Mouse (Mus musculus) cerebellum, adult 8-10 months (tissue): ENCODE measurements around the gene Senp8.

Experiments used
- DNase-seq: peaks from one replicate; pipeline ENCODE4 v3.0.0; 2022

Gene Senp8

DNA sequence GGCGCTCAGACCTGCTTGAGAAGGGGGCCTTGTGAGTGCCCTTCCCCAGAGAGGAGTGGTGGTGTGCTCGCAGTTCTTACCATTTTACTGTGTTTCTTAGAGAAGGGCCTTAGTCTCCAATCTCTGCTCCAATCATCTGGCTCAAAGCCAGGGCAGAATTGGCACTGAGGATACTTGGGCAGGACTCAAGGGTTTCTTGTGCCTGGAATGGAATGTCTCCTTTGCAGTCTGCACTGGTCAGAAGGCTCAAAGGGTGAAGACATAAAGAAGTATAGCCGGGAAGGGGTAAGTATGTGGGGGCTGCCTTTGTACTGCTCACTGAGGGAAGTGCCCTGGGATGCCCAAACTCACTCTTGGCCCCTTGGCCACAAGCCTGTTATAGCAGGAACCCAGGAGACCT lies 41.3 kb downstream of the Senp8 start:
- DNase-seq = no peak

- no peak for DNase-seq
These were observed 43.4 kb downstream of the Senp8 start for GRCm38 (mm10) chr9:59706850-59707825.

DNA sequence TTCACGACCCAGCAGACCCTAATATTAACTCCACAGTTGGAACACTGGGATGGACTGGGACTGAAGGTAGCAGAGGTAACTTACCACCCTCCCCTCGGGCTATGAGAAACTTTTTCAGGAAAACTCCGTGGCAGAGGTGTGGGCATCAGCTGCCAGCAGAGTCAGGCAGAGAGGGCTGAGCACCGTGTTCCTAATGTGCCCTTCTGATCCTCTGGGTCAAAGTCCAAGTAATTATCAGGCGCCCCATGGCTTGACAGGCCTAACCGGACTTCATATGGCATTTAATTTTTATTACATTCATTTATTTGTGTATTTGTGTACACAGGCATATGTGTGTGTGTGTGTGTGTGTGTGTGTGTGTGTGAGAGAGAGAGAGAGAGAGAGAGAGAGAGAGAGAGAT lies 47.4 kb downstream of the Senp8 start:
- no peak for DNase-seq

DNA sequence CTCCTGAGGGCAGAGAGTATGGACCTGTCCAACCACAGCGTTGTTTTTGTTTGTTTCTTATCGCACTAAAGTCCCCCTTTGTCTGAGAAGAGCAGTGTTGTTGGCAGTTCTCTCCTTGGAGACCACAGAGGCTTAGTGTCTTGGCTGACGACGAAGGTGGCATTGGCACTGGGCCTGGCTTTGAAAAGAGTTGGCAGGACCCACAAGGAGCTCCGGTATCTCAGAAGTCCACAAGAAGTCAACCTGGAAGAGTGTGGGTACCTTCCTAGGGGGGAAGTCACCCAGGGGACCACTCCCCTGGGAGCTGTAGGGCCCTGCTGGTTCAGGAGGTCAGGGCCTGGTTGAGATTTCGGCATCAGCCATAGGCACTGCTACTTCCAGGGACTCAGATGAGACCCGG lies 49.4 kb downstream of the Senp8 start:
- DNase-seq = no peak

GRCm38 (mm10) chr9:59696381-59696780 lies 54.1 kb downstream of the Senp8 start:
- DNase-seq = no peak

GRCm38 (mm10) chr9:59695451-59695813 lies 55.1 kb downstream of the Senp8 start:
- no peak for DNase-seq

GRCm38 (mm10) chr9:59694571-59695450 lies 55.7 kb downstream of the Senp8 start:
- no peak for DNase-seq

- peak; percentile 46 for DNase-seq
These were observed 58.4 kb downstream of the Senp8 start for GRCm38 (mm10) chr9:59692145-59692544.

- DNase-seq = peak; percentile 55
These were observed 58.8 kb downstream of the Senp8 start for GRCm38 (mm10) chr9:59691635-59692094.

DNA sequence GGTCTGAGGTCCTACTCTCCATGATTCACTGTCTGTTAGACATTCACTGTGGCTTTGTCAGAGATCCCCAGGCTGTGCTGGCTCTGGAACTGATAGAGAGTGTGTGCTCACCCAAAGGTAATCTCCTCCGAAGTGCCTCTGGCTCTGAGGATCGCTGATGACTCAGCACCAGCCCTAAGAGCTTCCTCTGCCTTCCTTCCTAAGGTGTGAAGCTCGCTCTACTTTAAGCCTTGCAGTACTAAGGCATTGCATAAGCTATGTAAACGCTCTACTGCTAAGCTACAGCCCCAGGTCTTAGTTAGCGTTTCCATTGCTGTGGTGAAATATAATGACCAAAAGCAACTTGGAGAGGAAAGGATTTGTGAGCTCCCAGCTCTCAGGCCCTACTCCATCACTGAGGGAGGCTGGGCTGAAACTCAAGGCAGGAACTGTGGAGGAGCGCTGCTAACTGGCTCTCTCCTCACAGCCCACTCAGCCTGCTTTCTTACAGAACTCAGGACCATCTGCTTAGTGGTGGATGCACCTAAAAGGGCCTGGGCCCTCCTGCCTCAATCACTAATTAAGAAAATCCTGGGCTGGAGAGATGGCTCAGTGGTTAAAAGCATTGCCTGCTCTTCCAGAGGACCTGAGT lies 63.0 kb downstream of the Senp8 start:
- no peak for DNase-seq
